Mouse (Mus musculus): ENCODE results near the gene Wdr63.

Gene Wdr63

DNA sequence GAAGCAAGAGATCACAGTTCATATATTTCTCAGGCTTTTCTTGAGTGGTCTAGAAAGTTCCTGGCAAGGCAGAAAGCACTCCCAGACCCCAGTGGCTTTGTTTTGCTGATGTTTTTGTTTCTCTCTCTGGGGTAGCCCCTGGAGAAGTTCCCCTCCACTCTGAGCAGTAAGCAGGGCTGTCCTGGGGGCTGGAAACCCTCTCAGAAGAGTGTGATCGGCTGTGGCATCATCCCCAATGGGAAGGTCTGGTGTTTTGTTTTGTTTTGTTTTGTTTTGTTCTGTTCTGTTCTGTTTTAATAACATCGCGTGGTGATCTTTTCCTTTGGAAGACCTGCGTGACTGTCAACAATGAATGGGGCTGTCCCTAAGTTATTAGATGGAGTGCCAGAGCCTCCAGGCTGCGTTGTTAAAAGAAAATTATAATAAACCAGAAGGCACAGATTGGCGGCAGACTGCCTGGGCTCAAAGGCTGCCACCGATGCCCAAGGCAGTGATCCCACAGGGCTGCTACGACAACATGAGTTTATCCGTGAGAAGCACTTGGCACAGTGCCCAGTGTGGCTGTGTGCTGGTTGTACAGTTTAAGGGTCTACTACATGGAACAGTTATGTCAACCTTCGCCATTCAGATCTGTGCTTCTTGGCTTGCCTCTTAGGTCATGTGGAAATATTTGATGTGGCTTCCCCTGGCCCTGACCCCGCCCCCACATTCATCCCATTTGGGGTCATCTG, 56.5 kb downstream of the Wdr63 start:
- no peak for DNase-seq

DNA sequence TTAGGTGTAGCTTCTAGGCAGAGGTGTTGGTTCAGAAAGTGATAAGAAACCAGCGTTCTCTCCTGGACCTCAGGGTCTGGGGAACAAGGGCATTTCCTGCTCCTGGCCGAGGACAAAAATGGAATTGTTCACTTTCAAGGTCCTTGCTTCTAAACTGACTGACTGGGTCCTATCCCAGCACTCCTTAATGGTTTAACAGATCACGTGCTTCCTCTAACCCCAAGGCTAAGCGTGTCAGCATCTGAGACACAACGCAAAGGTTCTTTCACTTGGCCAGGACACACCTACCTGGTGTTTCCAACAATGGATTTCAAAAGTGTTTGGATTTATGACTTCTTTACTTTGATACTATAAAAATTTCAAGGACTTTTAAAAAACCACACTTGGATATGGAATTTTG, 58.0 kb downstream of the Wdr63 start:
- no peak for DNase-seq

DNA sequence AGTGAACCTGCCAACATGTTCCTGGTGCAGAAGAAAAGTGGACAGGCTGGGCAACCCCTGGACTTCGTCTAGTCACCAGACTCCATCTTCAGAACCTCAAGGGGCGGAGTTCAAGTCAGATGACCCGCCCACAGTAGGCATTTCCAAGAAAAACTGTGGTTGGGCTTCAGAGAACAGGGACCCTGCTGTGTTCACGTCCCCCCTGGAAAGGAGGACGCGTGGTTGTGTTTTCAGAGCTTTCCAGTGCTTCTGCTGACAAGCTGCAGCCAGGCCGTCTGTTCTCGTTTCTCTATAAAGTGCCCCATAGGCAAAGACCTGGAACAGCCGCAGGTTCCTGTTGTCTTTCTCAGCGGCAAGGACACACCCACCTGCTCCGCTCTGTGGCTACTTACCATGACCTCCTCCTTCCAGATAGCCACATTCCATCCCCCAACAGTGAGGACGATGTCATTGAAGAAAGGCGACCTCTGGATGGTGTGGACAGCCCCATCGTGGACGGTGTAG, 60.2 kb downstream of the Wdr63 start:
- DNase-seq = no peak

DNA sequence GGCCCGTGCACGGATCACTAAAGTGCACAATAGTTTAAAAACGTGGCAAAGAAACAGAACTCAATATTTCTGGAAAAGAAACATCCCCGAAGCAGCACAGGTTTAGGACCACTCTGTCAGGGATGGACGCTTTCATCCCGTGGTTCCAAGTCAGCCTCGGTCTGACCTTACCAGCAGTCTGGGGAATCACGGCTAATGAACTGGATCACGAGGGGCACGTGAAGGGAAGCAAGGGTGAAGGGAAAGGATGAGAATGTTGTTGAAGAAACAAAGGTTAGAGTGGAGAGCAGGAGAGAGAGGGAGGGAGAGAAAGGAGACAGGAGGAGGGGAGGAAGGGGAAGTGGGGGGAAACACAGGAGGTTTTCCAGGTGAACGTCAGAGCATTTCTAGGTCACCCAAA, 61.9 kb downstream of the Wdr63 start:
- DNase-seq = no peak

DNA sequence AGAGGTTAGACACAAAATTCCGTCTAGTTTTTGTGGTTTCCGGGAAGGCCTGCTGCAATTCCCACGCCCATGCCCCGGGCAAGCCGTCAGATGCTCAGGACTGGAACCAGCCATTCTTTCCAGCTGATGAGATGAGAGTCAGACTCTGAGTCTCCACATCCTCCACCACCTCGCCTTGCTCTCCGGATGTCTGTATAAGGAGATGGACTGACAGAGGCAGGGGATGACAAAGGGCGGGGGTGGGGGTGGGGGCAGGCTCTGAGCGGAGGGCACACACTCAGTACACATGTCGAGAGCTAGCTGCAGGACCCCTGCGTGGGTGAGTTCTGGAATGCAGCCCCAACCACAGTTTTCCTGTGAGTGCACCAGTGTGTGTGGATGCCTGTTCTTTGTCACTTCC, 63.0 kb downstream of the Wdr63 start:
- no peak for DNase-seq

DNA sequence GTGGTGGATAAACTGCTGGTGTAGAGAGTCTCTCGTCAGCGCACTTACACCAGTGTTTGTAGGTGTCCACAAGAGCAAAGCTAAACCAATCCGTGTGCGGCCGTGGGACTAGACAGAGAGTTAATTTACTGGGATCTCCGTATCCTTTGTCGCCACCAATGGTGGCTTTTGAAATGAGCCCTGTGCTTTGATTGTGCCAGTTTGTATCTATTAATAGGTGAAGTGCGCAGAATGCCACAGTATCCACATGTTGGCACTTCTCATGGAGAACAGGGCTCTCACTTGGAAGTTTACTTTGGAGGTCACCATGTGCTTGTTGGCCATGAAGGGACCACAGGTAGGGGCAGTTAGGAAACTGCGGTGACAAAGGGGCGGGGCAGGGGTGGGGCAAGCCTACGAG, 66.5 kb downstream of the Wdr63 start:
- no peak for DNase-seq

DNA sequence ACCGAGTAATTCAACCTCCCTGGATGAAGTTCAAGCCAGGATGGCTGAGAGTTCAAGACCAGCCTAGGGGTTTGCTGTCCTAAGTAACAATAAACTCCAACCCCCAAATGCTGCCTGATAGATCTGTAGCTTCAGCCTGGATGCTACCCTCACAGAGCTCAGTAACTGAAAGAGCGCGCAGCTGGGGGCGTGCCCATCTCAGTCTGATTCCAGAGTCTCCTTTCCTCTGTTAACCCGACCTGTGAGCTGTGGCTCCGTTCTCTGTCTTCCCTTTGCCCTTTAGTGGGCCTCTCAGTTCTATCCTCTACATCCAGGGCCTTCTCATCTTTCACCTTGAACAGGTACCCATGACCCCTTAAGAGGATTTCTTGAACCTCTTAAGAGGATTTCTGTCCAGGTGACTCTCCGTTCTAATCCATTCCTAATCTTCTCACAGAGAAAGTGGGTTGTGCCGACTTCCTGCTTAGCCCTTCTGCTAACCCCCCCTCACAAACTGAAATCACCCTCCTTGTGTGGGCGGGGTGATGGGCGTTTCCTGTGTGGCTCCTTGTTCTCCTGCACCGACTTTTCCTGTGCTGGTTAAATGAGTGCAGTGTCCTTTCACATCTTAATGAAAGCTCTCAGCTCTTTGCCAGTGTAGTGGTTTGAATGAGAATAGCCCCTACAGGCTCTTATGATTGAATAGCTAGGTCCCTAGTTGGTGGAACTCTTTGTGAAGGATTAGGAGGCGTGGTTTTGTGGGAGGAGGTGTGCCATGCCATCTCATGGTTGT, 68.6 kb downstream of the Wdr63 start:
- DNase-seq = no peak

DNA sequence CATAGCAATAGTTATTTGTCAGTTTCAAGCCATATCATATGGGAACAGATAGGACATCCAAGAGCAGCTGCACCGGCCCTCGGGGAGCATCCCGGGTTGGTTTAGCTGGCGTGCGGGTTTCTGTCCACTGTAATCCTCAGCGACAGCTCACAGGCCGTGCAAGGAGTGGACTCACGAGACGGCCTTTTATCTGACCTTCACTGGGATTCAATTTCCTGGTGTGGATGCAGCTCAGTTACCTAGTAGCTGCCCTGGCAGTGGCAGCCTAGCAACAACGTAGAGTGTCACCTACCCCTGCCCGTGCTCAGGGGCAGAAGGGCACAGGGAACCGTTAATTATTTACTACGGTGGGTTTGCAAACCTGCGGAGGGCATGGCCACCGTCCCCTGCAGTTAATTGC, 70.0 kb downstream of the Wdr63 start:
- DNase-seq = no peak

DNA sequence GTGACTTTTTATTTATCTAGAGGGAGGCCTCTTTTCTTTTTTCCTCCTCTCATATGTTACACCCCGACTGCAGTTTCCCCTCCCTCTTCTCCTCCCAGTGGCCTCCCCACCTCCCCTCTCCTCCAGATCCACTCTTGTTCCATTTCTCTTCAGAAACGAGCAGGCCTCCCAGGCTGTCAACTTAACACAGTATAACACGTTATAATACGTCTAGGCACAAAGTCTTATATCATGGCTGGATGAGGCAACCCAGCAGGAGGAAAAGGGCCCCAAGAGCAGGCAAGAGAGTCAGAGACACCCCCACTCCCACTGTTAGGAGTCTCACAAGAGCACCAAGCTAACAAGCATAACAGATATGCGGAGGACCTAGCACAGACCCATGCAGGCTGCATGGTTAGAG, 75.0 kb downstream of the Wdr63 start:
- DNase-seq = no peak

DNA sequence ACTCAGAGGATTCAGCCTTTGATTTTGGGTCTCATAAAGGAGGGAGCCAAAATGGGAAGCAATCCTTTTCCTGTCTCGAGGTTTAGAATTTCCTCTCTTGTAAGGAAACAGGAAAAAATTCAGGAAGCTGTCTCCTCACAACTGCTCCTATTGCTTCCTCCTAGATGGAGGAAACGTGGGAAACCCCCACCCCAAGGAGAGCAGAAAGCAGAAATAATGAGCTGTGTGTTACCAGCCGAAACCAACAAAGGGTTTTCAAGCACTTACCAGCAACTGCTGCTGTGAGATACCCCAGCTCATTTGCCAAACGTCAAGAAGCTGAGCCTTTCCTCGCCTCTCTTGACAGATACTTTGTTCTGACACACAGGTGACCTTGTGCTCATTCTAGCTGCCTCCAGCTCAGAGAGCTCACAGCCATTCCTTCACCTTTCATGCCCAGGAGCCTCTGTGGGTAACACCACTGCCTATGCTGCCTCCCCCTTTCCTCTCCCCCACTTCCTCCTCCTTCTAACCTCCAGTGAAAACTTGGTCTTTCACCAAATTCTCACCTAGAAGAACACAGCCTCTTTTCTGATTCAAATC, 77.6 kb downstream of the Wdr63 start:
- no peak for DNase-seq

DNA sequence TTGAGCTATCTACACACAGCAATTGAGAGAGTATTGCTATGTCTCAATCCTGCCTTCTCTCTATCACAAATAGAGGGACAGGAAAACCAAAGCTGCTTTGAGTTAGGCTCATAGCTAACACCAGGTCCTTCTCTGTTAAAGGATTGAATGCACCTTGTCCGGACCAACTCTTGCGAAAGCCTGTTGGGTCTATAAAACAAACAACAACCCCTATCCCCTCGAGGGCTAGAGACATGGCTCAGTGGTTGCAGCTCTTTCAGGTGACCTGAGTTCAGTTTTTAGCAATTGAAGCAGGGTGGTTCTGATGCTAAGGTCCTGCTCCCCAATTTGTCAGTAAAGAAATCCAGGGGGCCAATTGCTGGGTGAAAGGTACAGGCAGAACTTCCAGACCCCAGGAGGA, 78.7 kb downstream of the Wdr63 start:
- no peak for DNase-seq

DNA sequence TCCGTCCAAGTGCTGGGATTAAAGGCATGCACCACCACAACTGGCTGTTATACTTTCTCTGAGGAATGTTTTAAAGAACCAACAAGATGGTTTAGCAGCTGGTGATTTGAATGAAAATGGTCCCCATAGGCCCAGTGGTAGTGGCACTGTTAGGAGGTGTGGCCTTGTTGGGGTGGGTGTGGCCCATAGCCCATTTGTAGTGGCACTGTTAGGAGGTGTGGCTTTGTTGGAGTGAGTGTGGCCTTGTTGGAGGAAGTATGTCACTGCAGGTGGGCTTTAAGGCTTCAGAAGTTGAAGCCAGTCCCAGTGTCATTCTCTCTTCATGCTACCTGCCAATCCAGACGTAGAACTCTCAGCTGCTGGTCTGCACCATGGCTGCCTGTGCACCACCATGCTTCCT, 79.5 kb downstream of the Wdr63 start:
- DNase-seq = no peak

DNA sequence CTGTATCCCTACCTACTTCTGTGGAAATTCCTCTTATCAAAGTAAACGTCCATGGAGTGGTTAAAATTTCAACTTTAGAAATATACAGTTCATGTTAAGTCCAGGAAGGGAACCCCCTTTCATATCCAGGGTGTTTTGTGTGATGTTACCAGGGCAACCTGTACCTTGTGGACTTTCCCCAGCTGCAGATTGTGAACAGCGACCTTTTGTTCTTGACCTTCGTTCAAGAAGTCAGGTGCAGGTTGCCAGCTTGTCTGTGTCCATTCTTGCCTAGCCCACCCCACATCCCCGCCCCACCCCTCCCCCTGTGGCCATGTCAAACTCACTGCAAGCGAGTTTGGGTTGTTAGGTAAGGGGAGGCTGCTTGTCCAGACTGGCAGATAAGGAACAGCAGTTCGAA, 80.8 kb downstream of the Wdr63 start:
- no peak for DNase-seq

DNA sequence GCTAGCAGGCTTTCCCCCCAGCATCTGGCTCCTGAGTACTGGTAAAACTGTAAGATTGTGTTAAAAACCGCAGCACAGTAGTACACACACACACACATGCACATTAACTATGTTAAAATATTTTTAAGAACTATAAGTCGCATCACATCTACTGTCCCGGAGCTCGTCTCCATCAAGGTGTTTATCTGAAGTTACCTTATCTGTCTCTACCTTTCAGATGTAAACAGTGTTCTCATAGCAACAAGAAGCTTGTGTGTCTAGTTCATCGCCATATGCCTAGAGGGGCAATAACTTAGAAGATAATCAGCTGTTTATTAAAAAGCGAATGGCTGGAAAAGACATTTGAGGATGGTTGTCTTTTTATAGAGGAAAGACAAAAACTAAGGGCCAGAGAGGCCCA, 82.4 kb downstream of the Wdr63 start:
- no peak for DNase-seq

DNA sequence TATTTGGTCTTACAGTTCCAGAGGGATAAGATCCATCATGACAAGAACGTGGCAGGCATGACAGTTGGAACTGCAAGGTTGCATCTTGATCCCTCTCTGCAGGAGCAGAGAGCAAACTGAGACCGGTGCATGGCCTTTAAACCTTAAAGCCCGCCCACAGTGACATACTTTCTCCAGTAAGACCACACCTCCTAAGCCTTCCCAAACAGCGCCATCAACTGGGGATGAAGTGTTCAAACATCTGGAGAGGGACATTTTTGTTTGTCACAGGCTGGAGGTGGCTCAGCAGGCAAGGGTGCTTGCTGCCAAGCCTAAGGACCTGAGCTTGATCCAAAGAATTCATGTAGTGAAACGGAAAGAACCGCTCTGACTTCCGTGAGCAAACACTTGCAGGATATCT, 83.2 kb downstream of the Wdr63 start:
- DNase-seq = no peak

DNA sequence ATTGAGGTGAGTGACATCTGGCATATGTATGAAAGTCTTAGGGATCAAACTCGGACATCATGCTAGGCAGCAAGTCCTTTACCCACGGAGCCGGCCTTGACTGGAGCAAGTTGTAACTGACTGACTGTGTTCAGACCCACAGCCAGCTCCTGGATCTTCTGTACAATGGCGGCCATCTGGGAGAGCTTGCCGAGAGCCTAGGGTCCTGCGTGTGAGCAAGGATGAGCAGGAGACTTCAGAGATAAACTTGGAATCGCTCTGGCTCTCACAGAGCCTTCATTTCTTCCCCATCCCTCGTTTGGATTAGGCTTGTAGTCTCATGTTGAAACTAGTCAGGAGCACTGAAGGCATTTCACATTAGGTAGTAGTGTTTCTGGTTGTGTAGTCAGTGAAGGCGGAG, 85.7 kb downstream of the Wdr63 start:
- no peak for DNase-seq

DNA sequence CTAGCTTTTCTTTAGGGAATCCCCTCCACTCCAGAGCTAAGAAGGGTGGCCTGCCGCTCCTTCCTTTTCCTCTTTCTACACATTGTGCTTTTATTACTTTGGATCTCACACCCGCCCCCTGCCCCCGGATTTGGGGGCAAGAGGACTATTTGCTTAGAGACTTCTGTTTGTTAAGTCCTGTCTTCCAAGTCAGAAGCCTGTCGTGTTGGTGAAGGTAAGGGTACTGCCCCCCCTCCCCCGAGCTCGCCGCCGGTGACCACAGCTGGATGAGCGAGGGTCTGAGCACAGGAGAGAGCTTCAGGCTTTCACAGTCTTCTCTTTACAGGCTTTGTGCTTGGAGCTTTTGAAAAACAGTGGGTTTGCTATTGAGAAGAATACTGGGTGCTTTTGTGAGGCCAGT, 90.4 kb downstream of the Wdr63 start:
- DNase-seq = no peak

DNA sequence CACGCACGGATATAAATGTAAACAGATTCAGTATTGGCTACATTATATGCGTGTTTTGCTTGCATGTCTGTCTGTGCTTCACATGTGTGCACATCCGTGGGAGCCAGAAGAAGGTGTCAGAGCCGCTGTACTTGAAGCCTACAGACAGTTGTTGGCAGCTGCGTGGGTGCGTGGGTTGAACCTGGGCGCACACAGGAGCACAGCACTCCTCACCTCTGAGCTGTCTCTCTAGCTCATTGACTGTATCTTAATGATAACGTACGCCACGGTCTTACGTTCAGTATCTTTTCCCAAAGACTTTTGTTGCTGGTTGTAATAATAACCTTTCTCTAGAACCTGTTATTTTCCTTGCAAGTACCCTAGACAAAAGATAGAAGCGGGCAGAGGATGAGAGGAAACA, 91.0 kb downstream of the Wdr63 start:
- no peak for DNase-seq

DNA sequence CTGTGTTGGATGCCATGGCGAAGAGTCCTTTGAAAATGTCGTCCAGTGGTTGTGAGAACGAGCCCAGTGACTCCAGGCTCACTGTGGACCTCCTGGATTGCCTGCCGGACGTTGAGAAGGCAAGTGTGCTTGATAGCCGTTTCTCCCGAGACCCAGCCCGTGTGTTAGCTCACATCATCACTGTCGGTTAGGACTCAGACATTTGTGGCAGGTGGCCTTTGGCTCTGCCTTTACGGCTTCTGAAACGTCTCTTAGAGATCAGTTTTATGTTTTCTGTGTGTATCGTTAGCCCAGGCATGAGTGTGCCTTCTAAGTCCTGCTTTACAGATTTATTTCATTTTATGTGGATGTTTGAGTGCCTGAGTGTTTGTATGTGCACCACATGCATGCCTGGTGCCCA, 93.6 kb downstream of the Wdr63 start:
- no peak for DNase-seq

DNA sequence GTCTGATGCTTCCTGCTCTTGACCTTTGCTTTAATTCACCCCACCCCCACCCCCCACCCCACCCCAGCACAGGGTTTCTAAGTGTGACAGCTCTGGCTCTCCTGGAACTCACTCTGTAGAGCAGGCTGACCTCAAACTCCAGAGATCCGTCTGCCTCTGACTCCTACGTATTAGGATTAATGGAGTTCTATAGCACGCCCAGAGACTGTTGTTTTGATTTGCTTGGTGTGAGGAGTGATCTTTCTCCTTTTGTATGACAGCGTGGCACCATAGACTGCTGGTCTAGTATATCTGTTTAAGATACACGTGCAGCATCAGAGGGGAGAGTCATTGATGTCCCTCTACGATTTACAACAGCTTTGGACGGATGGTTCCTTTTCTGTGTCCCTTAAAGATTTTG, 94.4 kb downstream of the Wdr63 start:
- DNase-seq = no peak

DNA sequence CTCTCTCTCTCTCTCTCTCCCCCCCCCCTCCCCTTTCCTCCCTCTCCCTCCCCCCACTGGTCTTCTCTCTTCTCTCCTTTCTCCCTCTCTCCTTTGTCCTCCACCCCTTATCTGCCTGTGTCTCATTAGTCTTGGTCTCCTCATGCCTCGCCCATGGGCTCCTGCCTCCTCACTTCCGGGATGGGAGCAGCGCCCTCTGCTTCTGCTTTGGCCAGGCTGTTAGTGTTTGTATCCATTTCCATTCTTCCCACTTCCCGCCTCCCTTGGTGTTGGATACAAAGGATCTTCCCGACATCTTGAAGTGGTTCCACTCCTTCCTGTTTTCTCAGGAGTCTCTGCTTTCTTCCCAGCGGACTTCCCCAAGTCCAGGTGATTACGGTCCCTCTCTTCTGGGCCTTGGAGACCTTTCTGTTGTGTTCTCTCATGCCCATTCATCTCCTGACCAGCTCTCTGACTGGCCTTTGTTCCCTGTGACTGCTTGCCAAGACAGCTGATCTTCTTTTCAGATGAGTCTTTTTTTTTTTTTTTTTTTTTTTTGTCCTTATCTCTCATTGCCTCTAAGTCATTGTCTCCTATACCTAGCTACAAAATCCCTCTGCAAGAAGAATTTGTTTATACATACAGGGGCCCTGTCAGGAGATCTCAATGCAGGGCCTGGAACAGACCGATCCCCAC, 96.2 kb downstream of the Wdr63 start:
- DNase-seq = no peak

DNA sequence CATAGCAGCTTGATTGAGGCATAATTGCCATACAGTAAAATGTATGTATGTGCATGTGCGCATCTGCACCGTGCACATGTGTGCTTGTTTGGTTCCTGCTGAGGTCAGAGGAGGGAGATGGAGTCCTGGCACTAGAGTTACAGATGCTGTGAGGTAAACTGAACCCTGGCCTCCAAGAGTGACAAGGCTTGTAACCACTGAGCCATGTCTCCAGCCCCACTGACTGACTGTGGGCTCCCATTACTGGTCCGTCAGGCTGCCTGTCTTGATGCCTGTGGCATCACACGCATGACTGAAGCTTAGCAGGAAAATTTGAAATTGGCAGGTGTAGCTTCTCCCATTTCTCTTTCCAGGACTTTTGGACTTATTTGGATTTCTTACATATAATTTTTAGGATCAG, 97.2 kb downstream of the Wdr63 start:
- DNase-seq = no peak

DNA sequence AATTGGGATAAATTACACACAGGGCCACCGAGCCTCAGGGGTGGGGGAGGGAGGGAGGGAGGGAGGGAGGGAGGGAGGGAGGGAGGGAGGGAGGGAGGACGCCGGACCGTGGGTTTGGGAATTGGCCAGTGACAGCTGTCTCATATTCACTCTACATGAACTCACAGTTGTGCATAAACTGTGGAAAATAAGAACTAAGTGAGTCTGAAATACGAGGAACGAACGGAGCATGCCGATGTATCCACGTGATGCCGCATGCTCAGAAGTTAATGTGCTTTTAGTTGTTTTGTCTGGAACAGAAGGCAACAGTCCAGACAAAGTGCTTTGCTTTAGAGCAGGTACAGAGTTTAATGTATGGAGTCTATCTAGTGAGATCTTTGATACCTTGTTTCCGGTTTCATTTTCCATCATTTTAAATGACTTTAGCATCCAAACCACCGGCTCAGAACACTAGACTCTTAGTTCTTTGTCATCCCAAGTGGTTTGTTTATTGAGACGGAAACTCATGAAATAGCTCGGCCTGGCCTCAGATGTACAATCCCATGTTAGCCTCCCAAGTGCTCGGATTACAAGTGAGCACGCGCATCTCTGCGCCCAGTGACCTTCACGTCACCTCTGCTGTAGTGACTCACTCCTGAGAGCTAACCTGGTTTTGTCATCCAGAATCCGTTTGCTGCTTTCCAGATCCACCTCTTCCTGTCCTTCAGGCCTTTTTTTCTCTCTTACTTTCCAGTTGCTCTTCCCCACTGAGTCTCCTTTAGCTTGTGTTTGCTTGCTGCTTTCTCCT, 97.9 kb downstream of the Wdr63 start:
- DNase-seq = no peak

All from cerebellum, adult 8-10 months (tissue).